Mouse (Mus musculus) granulocyte monocyte progenitor cell, adult 5-6 weeks (primary cell): ENCODE data around the gene Mdh1b. TPM values are rescaled to one million over a fixed set of nuclear protein-coding genes. Genes with fewer than 3 reads are reported as not detected.

Experiments
- ATAC-seq: replicated peaks from 2 replicates; pipeline ENCODE4 v1.8.0; 2016; ENCODE audit warnings: mild to moderate bottlenecking, moderate TSS enrichment, inconsistent platforms; ENCODE audit not compliant: poor library complexity, severe bottlenecking
- total RNA-seq, 2 experiments: library from RNA; stranded (forward) in 1 of 2; stranded (reverse) in 1 of 2; fragments of 200-712, 200-1000 nt in 1 of 2; fragments of >200 nt in 1 of 2; fragmentation: Nextera tagmentation in 1 of 2; gene quantifications; 2 replicates each; pipeline ENCODE4 v1.2.3; 2014 to 2017

Mdh1b gene
- total RNA-seq (2014; fragmentation: Nextera tagmentation) (not detected in 2 replicates), total RNA-seq (2017) (not detected in 2 replicates)

- peak; percentile 100 for ATAC-seq
These were observed at the start of gene Mdh1b, which contains the start of gene Fastkd2 for GRCm38 (mm10) chr1:63730240-63730771. Mdh1b (minus strand) TSS chr1:63730318. Fastkd2 (plus strand) TSS chr1:63730614.

GRCm38 (mm10) chr1:63776902-63777630, 46.9 kb upstream of the Mdh1b start:
- ATAC-seq, result no peak

- ATAC-seq, result no peak
These were observed 46.3 kb upstream of the Mdh1b start for GRCm38 (mm10) chr1:63776396-63776795.

- ATAC-seq, result no peak
These were observed 40.2 kb upstream of the Mdh1b start for GRCm38 (mm10) chr1:63770309-63770708.

GRCm38 (mm10) chr1:63769167-63769566, 39.0 kb upstream of the Mdh1b start, which contains the start of gene 4933402D24Rik:
4933402D24Rik (minus strand) TSS chr1:63769267.
- ATAC-seq, result no peak

- no peak for ATAC-seq
These were observed 38.0 kb upstream of the Mdh1b start for GRCm38 (mm10) chr1:63768112-63768511.

GRCm38 (mm10) chr1:63764395-63764794, 34.3 kb upstream of the Mdh1b start:
- ATAC-seq, result no peak

GRCm38 (mm10) chr1:63763881-63764386, 33.8 kb upstream of the Mdh1b start:
- no peak for ATAC-seq

- ATAC-seq, result peak; percentile 44
These were observed 33.1 kb upstream of the Mdh1b start for GRCm38 (mm10) chr1:63763212-63763694.

GRCm38 (mm10) chr1:63756005-63756404, 25.9 kb upstream of the Mdh1b start:
- ATAC-seq, result no peak

- no peak for ATAC-seq
These were observed 322 bp downstream of the Mdh1b start for GRCm38 (mm10) chr1:63729796-63730195.

GRCm38 (mm10) chr1:63720161-63720560, 10.0 kb downstream of the Mdh1b start:
- no peak for ATAC-seq

GRCm38 (mm10) chr1:63708876-63709275, 21.2 kb downstream of the Mdh1b start:
- no peak for ATAC-seq

GRCm38 (mm10) chr1:63705733-63706132, 24.4 kb downstream of the Mdh1b start:
- no peak for ATAC-seq

- no peak for ATAC-seq
These were observed 33.3 kb downstream of the Mdh1b start for GRCm38 (mm10) chr1:63696861-63697260.

GRCm38 (mm10) chr1:63686827-63687226, 43.3 kb downstream of the Mdh1b start, which contains the start of gene Dytn:
Dytn (minus strand) TSS chr1:63686927.
- ATAC-seq, result no peak

GRCm38 (mm10) chr1:63675975-63676374, 54.1 kb downstream of the Mdh1b start:
- no peak for ATAC-seq

- peak; percentile 89 for ATAC-seq
These were observed 61.3 kb downstream of the Mdh1b start for GRCm38 (mm10) chr1:63668852-63669160.

- no peak for ATAC-seq
These were observed 61.9 kb downstream of the Mdh1b start for GRCm38 (mm10) chr1:63667949-63668851.

- no peak for ATAC-seq
These were observed 62.7 kb downstream of the Mdh1b start for GRCm38 (mm10) chr1:63667201-63667948.
